Mouse (Mus musculus) limb, embryonic 12.5 days (tissue): ENCODE results near the gene Vmn1r45. TPM values are rescaled to one million over a fixed set of nuclear protein-coding genes. Genes with fewer than 3 reads are reported as not detected.
"Not testable (repeated sequence)": the region's sequence is repeated elsewhere in the genome, so short reads cannot be mapped to it uniquely, and the experiment has no call there.

Source experiments
- ATAC-seq: fragments of 200-750 bp; cut with Nextera tagmentation; 2 replicates; pipeline ENCODE4 v1.8.0; 2017; ENCODE audit warnings: low read depth, moderate TSS enrichment; ENCODE audit not compliant: insufficient number of reproducible peaks, insufficient read depth, low FRiP score, low TSS enrichment
- H3K27ac ChIP-seq: fragments of 300-500 bp; sonication (generic); 2 replicates; pipeline ENCODE4 v1.5.1; 2016; ENCODE audit warnings: mild to moderate bottlenecking, moderate library complexity
- H3K27me3 ChIP-seq: fragments of 300-500 bp; sonication (generic); 2 replicates; pipeline ENCODE4 v1.6.1; 2016; ENCODE audit warnings: mild to moderate bottlenecking, moderate library complexity
- H3K36me3 ChIP-seq: fragments of 300-500 bp; sonication (generic); 2 replicates; pipeline ENCODE4 v1.6.1; 2016; ENCODE audit warnings: mild to moderate bottlenecking, moderate library complexity
- H3K4me1 ChIP-seq: fragments of 300-500 bp; sonication (generic); replicated peaks from 2 replicates; pipeline ENCODE4 v1.6.1; 2016
- H3K4me2 ChIP-seq: fragments of 300-500 bp; sonication (generic); 2 replicates; pipeline ENCODE4 v1.6.1; 2016; ENCODE audit warnings: mild to moderate bottlenecking, moderate library complexity
- H3K4me3 ChIP-seq: fragments of 300-500 bp; sonication (generic); replicated peaks from 2 replicates; pipeline ENCODE4 v1.5.1; 2016; ENCODE audit warnings: mild to moderate bottlenecking
- H3K9ac ChIP-seq: fragments of 300-500 bp; sonication (generic); replicated peaks from 2 replicates; pipeline ENCODE4 v1.6.1; 2016; ENCODE audit warnings: mild to moderate bottlenecking, moderate library complexity
- H3K9me3 ChIP-seq: fragments of 300-500 bp; sonication (generic); 2 replicates; pipeline ENCODE4 v1.6.1; 2016; ENCODE audit warnings: mild to moderate bottlenecking, moderate library complexity
- WGBS: fragments of 180-500 bp; shearing (Covaris S2); methylation state at CpG from one replicate; pipeline ENCODE4 v1.1.7; 2016; 5-methylcytosine and 5-hydroxymethylcytosine counted together
- polyA plus RNA-seq: library from polyadenylated mRNA; unstranded; fragments of >200 nt; fragmentation: Nextera tagmentation; extraction: Ambion mirVana; gene quantifications from 2 replicates; pipeline ENCODE4 v1.2.1, GENCODE M21; 2016

Gene Vmn1r45
- not detected in 2 replicates for polyA plus RNA-seq

DNA sequence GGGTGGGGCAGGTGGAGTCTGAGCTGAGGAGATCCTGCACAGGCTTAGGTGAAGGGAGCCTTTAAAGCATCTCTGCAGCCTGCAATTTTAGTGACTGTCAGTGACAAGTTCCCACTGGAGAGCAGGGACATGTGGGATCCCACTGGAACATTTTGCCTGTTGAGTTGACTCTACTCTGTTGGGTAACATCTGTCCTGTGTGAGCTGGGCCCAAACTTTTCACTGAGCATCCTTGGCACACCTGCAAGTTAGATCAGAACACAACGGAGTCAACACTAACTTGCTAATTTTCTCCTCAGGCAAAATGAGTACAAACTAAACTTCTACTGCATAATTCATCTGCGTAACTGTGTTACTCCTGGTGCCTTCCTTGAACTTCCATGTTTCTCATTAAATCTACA, at the start of gene Vmn1r45:
Gene Vmn1r45 (minus strand): TSS at position 101 of the 400 bp plus-strand sequence.
- not testable (repeated sequence) for H3K4me2 ChIP-seq, H3K36me3 ChIP-seq, ATAC-seq, H3K27me3 ChIP-seq, H3K9ac ChIP-seq, H3K27ac ChIP-seq, H3K4me1 ChIP-seq, H3K4me3 ChIP-seq
- 85% methylated on average over 2 of the region's 2 CpGs for WGBS
- H3K9me3 ChIP-seq, result peaks cover 12% of the 10 kb centered on the region

DNA sequence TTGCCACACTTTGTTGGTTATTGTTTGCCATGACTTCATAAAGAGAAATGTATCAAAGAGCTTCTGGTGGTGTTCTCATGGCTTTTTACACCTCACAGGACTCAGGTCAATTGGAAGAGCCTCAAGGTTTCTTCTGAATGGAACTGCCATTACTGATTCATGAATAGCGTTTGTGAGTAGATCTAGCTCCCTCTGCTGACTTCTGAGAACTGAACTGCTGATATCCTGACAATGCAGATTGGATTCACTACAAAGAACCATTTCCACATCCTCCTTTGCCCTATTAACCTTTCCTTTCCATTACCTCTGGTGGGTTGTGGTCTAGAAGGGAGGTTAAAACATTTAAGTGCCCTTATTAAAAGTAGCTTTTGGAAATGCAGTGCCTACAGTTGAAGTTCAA, 45.6 kb upstream of the Vmn1r45 start:
- Histone ChIP-seq H3K36me3 (no peaks in the 10 kb centered on the region), H3K9ac (no peak overlapping the region), H3K27ac (no peak overlapping the region), H3K4me2 (no peak overlapping the region), H3K27me3 (no peaks in the 10 kb centered on the region), H3K9me3 (peaks cover 18% of the 10 kb centered on the region), H3K4me1 (no peaks in the 10 kb centered on the region), H3K4me3 (no peak overlapping the region)
- ATAC-seq, result no peak
- 27% methylated on average over 1 of the region's 1 CpGs for WGBS

DNA sequence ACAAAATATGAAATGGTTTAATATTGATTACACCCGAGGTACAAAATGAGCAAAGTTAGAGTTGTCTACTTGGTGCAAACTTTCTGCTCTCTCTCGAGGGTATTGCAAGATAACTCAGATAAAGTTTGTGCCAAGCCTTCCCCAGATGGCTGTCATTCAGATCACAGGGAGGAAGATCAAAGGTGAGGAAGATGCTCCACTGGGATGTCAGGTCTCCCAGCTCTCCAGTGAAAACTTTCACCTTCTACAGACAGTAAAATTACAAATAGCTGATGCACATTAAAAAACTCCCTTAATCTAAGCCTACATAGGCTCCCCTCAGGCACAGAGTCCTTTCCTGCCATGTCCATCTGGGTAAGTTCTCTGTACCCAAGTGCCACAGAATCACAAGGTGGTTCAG, 28.6 kb upstream of the Vmn1r45 start, which contains the start of gene Vmn1r46:
Gene Vmn1r46 (plus strand): TSS at position 301 of the 400 bp plus-strand sequence.
- H3K27me3 ChIP-seq, result no peaks in the 10 kb centered on the region
- H3K9me3 ChIP-seq, result peaks cover 20% of the 10 kb centered on the region
- no peaks in the 10 kb centered on the region for H3K4me1 ChIP-seq
- no peak within 1 kb of the TSS for H3K27ac ChIP-seq
- WGBS, result 62% methylated on average over 2 of the region's 2 CpGs
- no peak within 1 kb of the TSS for H3K4me3 ChIP-seq
- H3K9ac ChIP-seq, result no peak within 1 kb of the TSS
- ATAC-seq, result no peak
- no peak within 1 kb of the TSS for H3K4me2 ChIP-seq
- H3K36me3 ChIP-seq, result no peaks in the 10 kb centered on the region

DNA sequence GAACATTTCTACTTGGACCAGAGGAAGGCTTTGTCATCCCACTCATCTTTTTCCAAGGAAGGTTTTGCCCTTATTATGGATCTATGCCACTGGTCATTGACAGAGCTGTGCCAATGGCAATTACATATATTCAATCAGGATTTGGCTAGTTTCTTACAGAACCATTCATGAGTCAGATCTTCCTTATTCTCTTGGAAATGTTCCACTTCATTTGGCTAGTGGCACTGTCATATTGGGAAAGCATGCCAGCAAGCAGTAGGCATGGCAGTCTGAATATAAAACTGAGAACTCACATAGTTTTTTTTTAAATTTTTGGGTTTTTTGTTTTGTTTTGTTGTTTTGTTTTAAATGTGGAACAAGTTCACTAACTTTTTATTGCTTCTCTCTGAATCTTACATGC, 25.9 kb upstream of the Vmn1r45 start:
- ATAC-seq, result no peak
- H3K9me3 ChIP-seq, result peaks cover 10% of the 10 kb centered on the region; the same call in 1 of the 2 replicates
- no peaks in the 10 kb centered on the region for H3K27me3 ChIP-seq
- H3K9ac ChIP-seq, result no peak overlapping the region
- H3K27ac ChIP-seq, result no peak overlapping the region
- H3K4me2 ChIP-seq, result no peak overlapping the region
- H3K36me3 ChIP-seq, result no peaks in the 10 kb centered on the region
- no peak overlapping the region for H3K4me3 ChIP-seq
- H3K4me1 ChIP-seq, result no peaks in the 10 kb centered on the region

DNA sequence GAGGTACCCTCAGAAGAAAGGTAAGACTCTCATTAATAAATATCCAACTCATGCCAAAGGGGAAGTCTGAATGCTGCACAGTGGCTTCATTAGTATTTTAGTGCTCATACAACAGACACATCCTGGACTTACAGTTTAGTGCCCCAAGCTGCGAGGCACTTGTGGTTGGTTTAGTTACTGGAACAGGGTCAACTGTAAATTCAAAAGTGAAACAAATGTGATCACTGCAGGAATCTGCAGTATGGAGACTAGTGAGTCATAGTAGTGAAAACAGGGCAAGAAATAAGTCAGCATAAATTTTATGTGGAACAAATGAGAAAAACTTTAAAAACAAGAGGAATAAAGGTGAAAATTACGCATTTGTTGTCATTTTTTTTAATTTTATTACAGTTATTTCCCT, 13.2 kb upstream of the Vmn1r45 start:
- WGBS, result 70% methylated on average over 2 of the region's 2 CpGs
- H3K4me2 ChIP-seq, result no peak overlapping the region
- no peak for ATAC-seq

DNA sequence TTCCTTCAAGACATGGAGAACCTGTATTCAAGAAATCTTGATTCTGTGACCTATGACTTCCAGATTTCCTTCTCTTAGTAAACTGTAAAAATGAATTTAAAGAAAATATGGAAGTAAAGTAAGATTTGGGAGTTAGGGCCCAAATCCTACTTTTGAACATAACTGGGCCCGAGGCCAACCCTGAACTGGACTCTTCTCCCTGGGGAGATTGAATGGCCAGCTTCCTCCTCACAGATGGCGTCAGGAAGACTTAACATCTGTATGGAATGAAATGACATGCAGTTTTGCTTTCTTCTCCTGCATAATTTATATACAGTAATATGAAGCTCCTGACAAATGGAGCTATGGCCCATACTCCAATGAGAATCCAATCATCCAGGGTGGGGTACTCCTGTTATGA, 528 bp upstream of the Vmn1r45 start:
- no peaks in the 10 kb centered on the region for H3K27me3 ChIP-seq
- H3K9ac ChIP-seq, result no peak overlapping the region
- H3K4me2 ChIP-seq, result no peak overlapping the region
- no peak for ATAC-seq
- H3K4me1 ChIP-seq, result no peaks in the 10 kb centered on the region
- no peaks in the 10 kb centered on the region for H3K36me3 ChIP-seq
- 77% methylated on average over 2 of the region's 2 CpGs for WGBS
- H3K9me3 ChIP-seq, result peaks cover 12% of the 10 kb centered on the region
- no peak overlapping the region for H3K27ac ChIP-seq
- H3K4me3 ChIP-seq, result no peak overlapping the region

More for the DNA sequence above, 13.2 kb upstream of the Vmn1r45 start:
- Histone ChIP-seq H3K9me3 (peaks cover 17% of the 10 kb centered on the region), H3K9ac (no peak overlapping the region), H3K36me3 (no peaks in the 10 kb centered on the region), H3K4me1 (no peaks in the 10 kb centered on the region), H3K27ac (no peak overlapping the region), H3K4me3 (no peak overlapping the region), H3K27me3 (no peaks in the 10 kb centered on the region)

DNA sequence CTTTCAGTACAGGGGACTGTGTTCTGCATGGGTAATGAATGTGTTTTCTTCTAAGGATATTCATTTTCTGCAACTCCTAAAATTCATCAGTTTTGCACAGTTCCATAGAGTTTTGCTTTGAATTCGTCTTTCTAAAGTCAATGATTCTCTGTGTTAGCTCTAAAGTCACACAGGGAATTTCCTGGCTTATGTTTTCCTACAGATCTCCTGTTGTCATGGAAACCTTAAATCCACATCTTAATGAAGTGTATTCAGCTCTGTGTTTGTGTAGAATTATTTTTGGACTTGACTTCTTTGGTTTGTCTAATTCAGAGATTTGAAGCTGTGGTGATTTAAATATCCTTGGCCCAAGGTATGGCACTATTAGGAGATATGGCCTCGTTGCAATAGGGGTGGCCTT, 56.6 kb downstream of the Vmn1r45 start:
- Histone ChIP-seq H3K4me2 (no peak overlapping the region), H3K4me1 (no peaks in the 10 kb centered on the region), H3K9ac (no peak overlapping the region), H3K9me3 (peaks cover 18% of the 10 kb centered on the region; the same call in 1 of the 2 replicates), H3K36me3 (no peaks in the 10 kb centered on the region), H3K4me3 (no peak overlapping the region), H3K27me3 (no peaks in the 10 kb centered on the region), H3K27ac (no peak overlapping the region)
- 65% methylated on average over 2 of the region's 2 CpGs for WGBS
- ATAC-seq, result no peak

DNA sequence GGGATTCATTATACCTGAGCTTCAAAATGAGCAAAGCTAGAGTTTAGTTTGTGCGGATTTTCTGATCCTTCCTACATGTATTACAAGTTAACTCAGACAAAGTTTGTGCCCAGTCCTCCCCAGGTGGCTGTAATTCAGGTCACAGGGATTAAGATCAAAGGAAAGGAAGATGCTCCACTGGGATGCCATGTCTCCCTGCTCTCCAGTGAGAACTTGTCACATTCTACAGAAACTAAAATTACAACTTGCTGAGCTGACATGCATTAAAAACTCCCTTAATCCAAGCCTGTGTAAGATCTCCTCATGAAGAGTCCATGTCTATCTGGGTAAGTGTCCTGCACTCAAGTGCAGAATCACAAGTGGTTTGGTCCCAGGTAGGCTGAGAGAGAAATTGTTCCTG, 57.0 kb downstream of the Vmn1r45 start, which contains the start of gene Vmn1r44:
Gene Vmn1r44 (plus strand): TSS at position 301 of the 400 bp plus-strand sequence.
- no peak for ATAC-seq
- no peak within 1 kb of the TSS for H3K4me3 ChIP-seq
- no peak within 1 kb of the TSS for H3K27ac ChIP-seq
- no peak within 1 kb of the TSS for H3K4me2 ChIP-seq
- no peaks in the 10 kb centered on the region for H3K4me1 ChIP-seq
- peaks cover 17% of the 10 kb centered on the region; the same call in 1 of the 2 replicates for H3K9me3 ChIP-seq
- no peaks in the 10 kb centered on the region for H3K36me3 ChIP-seq
- no peak within 1 kb of the TSS for H3K9ac ChIP-seq
- no peaks in the 10 kb centered on the region for H3K27me3 ChIP-seq
- WGBS, result 79% methylated on average over 1 of the region's 1 CpGs

Other genes starting within 250 kb of the Vmn1r45 start
- not detected in 2 replicates for gene Vmn1r40, start 233.1 kb downstream of the Vmn1r45 start, polyA plus RNA-seq
- not detected in 2 replicates for gene Vmn1r41, start 199.8 kb downstream of the Vmn1r45 start, polyA plus RNA-seq
- gene Vmn1r42, start 64.2 kb downstream of the Vmn1r45 start, polyA plus RNA-seq, result not detected in 2 replicates
- not detected in 2 replicates for gene Vmn1r43, start 64.2 kb downstream of the Vmn1r45 start, polyA plus RNA-seq
- gene Vmn1r44, start 56.9 kb downstream of the Vmn1r45 start, polyA plus RNA-seq, result not detected in 2 replicates
- not detected in 2 replicates for gene Vmn1r46, start 28.7 kb upstream of the Vmn1r45 start, polyA plus RNA-seq
- not detected in 2 replicates for gene Vmn1r47, start 75.5 kb upstream of the Vmn1r45 start, polyA plus RNA-seq
- not detected in 2 replicates for gene Vmn1r48, start 96.2 kb upstream of the Vmn1r45 start, polyA plus RNA-seq
- not detected in 2 replicates for gene Vmn1r49, start 137.9 kb upstream of the Vmn1r45 start, polyA plus RNA-seq
- not detected in 2 replicates for gene Vmn1r50, start 160.8 kb upstream of the Vmn1r45 start, polyA plus RNA-seq
- not detected in 2 replicates for gene Vmn1r51, start 182.0 kb upstream of the Vmn1r45 start, polyA plus RNA-seq
- not detected in 2 replicates for gene Vmn1r52, start 234.2 kb upstream of the Vmn1r45 start, polyA plus RNA-seq